1 mouse cellular context compared by ENCODE assay signal in genomic region chrX:150636421-150636820, GRCm38 (mm10).
TF ChIP-seq lines count a peak whose summit lies in the region.

No protein-coding gene starts in this region.

TF ChIP-seq in MEL, 35 proteins besides CTCF, POLR2A, EP300 and RAD21 (continued from another document):
- TF ChIP-seq NRF1 (IDR thresholded peaks at IDR 0.05; ENCODE audit: insufficient read depth, low read depth, low read length, poor library complexity, severe bottlenecking) = no peak
- peak; percentile 88 for TF ChIP-seq MYC (IDR thresholded peaks at IDR 0.05; ENCODE audit: low read depth, low read length)
- peak; percentile 94 for TF ChIP-seq TCF12 (IDR thresholded peaks at IDR 0.05; ENCODE audit: low read depth, low read length)
- no peak for TF ChIP-seq MYB (IDR thresholded peaks at IDR 0.05; ENCODE audit: low read depth, low read length)
- TF ChIP-seq NELFE (IDR thresholded peaks at IDR 0.05; ENCODE audit: low read depth, low read length) = no peak
- TF ChIP-seq SMC3 (IDR thresholded peaks at IDR 0.05; ENCODE audit: low read depth, low read length) = no peak
- no peak for TF ChIP-seq E2F4 (IDR thresholded peaks at IDR 0.05; ENCODE audit: borderline replicate concordance, low read depth, low read length)
- TF ChIP-seq BHLHE40 (IDR thresholded peaks at IDR 0.05; ENCODE audit: borderline replicate concordance, low read depth, low read length) = no peak
- peak; percentile 38 for TF ChIP-seq TAL1 (IDR thresholded peaks at IDR 0.05; ENCODE audit: low read length)
- peak; percentile 90 for TF ChIP-seq MAX (IDR thresholded peaks at IDR 0.05; ENCODE audit: low read length)
- TF ChIP-seq MEF2A (IDR thresholded peaks at IDR 0.05; ENCODE audit: extremely low read depth, insufficient replicate concordance, low read depth, low read length, poor library complexity, severe bottlenecking) = no peak
- TF ChIP-seq ETS1 (IDR thresholded peaks at IDR 0.05; ENCODE audit: low read depth, low read length) = peak; percentile 61; the same call in 1 of the 2 replicates
- no peak for TF ChIP-seq CHD2 (IDR thresholded peaks at IDR 0.05; ENCODE audit: low read length)
- TF ChIP-seq USF1 (IDR thresholded peaks at IDR 0.05; ENCODE audit: low read depth, low read length) = peak; percentile 82
- no peak for TF ChIP-seq GABPA (IDR thresholded peaks at IDR 0.05; ENCODE audit: low read depth, low read length)
- peak; percentile 92 for TF ChIP-seq MXI1 (IDR thresholded peaks at IDR 0.05; ENCODE audit: low read depth, low read length)
- TF ChIP-seq SIN3A (IDR thresholded peaks at IDR 0.05; ENCODE audit: low read length) = peak; percentile 65; the same call in 1 of the 2 replicates
- no peak for TF ChIP-seq POLR2AphosphoS2 (IDR thresholded peaks at IDR 0.05; ENCODE audit: low read length)
- no peak for TF ChIP-seq ZMIZ1 (IDR thresholded peaks at IDR 0.05; ENCODE audit: low read depth, low read length)
- TF ChIP-seq TBP (IDR thresholded peaks at IDR 0.05; ENCODE audit: low read depth, low read length) = no peak
- no peak for TF ChIP-seq ZNF384 (IDR thresholded peaks at IDR 0.05; ENCODE audit: low read depth, low read length)
- no peak for TF ChIP-seq KAT2A (conservative IDR thresholded peaks at IDR 0.05; ENCODE audit: low read depth, low read length)
- TF ChIP-seq ZC3H11A (IDR thresholded peaks at IDR 0.05; ENCODE audit: low read depth, low read length) = no peak
- TF ChIP-seq JUND (IDR thresholded peaks at IDR 0.05; ENCODE audit: low read depth, low read length) = no peak
- no peak for TF ChIP-seq MAZ (IDR thresholded peaks at IDR 0.05; ENCODE audit: low read depth, low read length)
- TF ChIP-seq ELF1 (IDR thresholded peaks at IDR 0.05; ENCODE audit: low read depth, low read length) = no peak
- no peak for TF ChIP-seq ZKSCAN1 (IDR thresholded peaks at IDR 0.05; ENCODE audit: low read depth, low read length)
- TF ChIP-seq GATA1 (IDR thresholded peaks at IDR 0.05; ENCODE audit: low read depth, low read length) = peak; percentile 97
- no peak for TF ChIP-seq USF2 (IDR thresholded peaks at IDR 0.05; ENCODE audit: borderline replicate concordance in 1 of 2, insufficient read depth in 1 of 2, low read depth in 1 of 2, low read length in 2 of 2)
- TF ChIP-seq CHD1 (IDR thresholded peaks at IDR 0.05; ENCODE audit: low read depth, low read length) = no peak
- no peak for TF ChIP-seq HCFC1 (IDR thresholded peaks at IDR 0.05; ENCODE audit: low read depth, low read length)
- TF ChIP-seq MAFK (IDR thresholded peaks at IDR 0.05; ENCODE audit: borderline replicate concordance, low read depth, low read length) = no peak
- TF ChIP-seq POLR2AphosphoS5 (IDR thresholded peaks at IDR 0.05; ENCODE audit: borderline replicate concordance, low read depth, low read length) = no peak
